Mouse (Mus musculus): ENCODE data around the gene Ermp1. TPM values are rescaled to one million over a fixed set of nuclear protein-coding genes. Genes with fewer than 3 reads are reported as not detected.

Ermp1 gene
- polyA plus RNA-seq, 1 experiment from 2014 or later = 9.9 TPM

GRCm38 (mm10) chr19:29641055-29641454 is 7.2 kb downstream of the Ermp1 start:
- Histone ChIP-seq H3K27me3 (ENCODE audit: control insufficient read depth, insufficient read depth, low read length) (no peaks in the 10 kb centered on the region), H3K4me2 (ENCODE audit: low read depth, low read length) (no peak overlapping the region), H3K4me1 (ENCODE audit: control insufficient read depth, insufficient read depth, low read length) (no peaks in the 10 kb centered on the region), H3K4me3 (ENCODE audit: low read depth, low read length) (no peak overlapping the region), H3K9me3 (ENCODE audit: control insufficient read depth, low read length) (no peaks in the 10 kb centered on the region), H3K27ac (ENCODE audit: low read depth, low read length) (no peak overlapping the region), H3K9ac (replicated peaks; ENCODE audit: low read depth, low read length) (no peak overlapping the region), H3K36me3 (ENCODE audit: control insufficient read depth, insufficient read depth, low read length) (no peaks in the 10 kb centered on the region)
- WGBS = 58% methylated on average over 7 of the region's 9 CpGs
- no peak for ATAC-seq (ENCODE audit: low read depth)

GRCm38 (mm10) chr19:29612102-29612501 is 36.1 kb downstream of the Ermp1 start:
- H3K4me1 ChIP-seq (ENCODE audit: control insufficient read depth, insufficient read depth, low read length) = no peaks in the 10 kb centered on the region
- no peak overlapping the region for H3K4me3 ChIP-seq (ENCODE audit: low read depth, low read length)
- peaks cover 15% of the 10 kb centered on the region for H3K36me3 ChIP-seq (ENCODE audit: control insufficient read depth, insufficient read depth, low read length)
- no peak overlapping the region for H3K9ac ChIP-seq (replicated peaks; ENCODE audit: low read depth, low read length)
- 97% methylated on average over 2 of the region's 2 CpGs for WGBS
- no peak for ATAC-seq (ENCODE audit: low read depth)
- H3K9me3 ChIP-seq (ENCODE audit: control insufficient read depth, low read length) = no peaks in the 10 kb centered on the region
- no peaks in the 10 kb centered on the region for H3K27me3 ChIP-seq (ENCODE audit: control insufficient read depth, insufficient read depth, low read length)
- H3K27ac ChIP-seq (ENCODE audit: low read depth, low read length) = no peak overlapping the region
- no peak overlapping the region for H3K4me2 ChIP-seq (ENCODE audit: low read depth, low read length)

GRCm38 (mm10) chr19:29610907-29611306 is 37.3 kb downstream of the Ermp1 start:
- 91% methylated on average over 10 of the region's 10 CpGs for WGBS
- no peak overlapping the region for H3K9ac ChIP-seq (replicated peaks; ENCODE audit: low read depth, low read length)
- no peak overlapping the region for H3K4me3 ChIP-seq (ENCODE audit: low read depth, low read length)
- H3K27ac ChIP-seq (ENCODE audit: low read depth, low read length) = no peak overlapping the region
- H3K4me1 ChIP-seq (ENCODE audit: control insufficient read depth, insufficient read depth, low read length) = no peaks in the 10 kb centered on the region
- peaks cover 15% of the 10 kb centered on the region for H3K36me3 ChIP-seq (ENCODE audit: control insufficient read depth, insufficient read depth, low read length)
- no peak overlapping the region for H3K4me2 ChIP-seq (ENCODE audit: low read depth, low read length)
- no peaks in the 10 kb centered on the region for H3K27me3 ChIP-seq (ENCODE audit: control insufficient read depth, insufficient read depth, low read length)
- H3K9me3 ChIP-seq (ENCODE audit: control insufficient read depth, low read length) = no peaks in the 10 kb centered on the region
- ATAC-seq (ENCODE audit: low read depth) = no peak

- H3K27ac ChIP-seq (ENCODE audit: low read depth, low read length) = no peak overlapping the region
- H3K4me2 ChIP-seq (ENCODE audit: low read depth, low read length) = no peak overlapping the region
- no peaks in the 10 kb centered on the region for H3K4me1 ChIP-seq (ENCODE audit: control insufficient read depth, insufficient read depth, low read length)
- no peak for ATAC-seq (ENCODE audit: low read depth)
- no peak overlapping the region for H3K9ac ChIP-seq (replicated peaks; ENCODE audit: low read depth, low read length)
- H3K27me3 ChIP-seq (ENCODE audit: control insufficient read depth, insufficient read depth, low read length) = no peaks in the 10 kb centered on the region
- H3K9me3 ChIP-seq (ENCODE audit: control insufficient read depth, low read length) = no peaks in the 10 kb centered on the region
- peaks cover 23% of the 10 kb centered on the region for H3K36me3 ChIP-seq (ENCODE audit: control insufficient read depth, insufficient read depth, low read length)
- 80% methylated on average over 4 of the region's 4 CpGs for WGBS
- H3K4me3 ChIP-seq (ENCODE audit: low read depth, low read length) = no peak overlapping the region
These were observed 40.0 kb downstream of the Ermp1 start for GRCm38 (mm10) chr19:29608212-29608611.

- Histone ChIP-seq H3K4me2 (ENCODE audit: low read depth, low read length) (no peak overlapping the region), H3K4me1 (ENCODE audit: control insufficient read depth, insufficient read depth, low read length) (no peaks in the 10 kb centered on the region), H3K4me3 (ENCODE audit: low read depth, low read length) (no peak overlapping the region), H3K36me3 (ENCODE audit: control insufficient read depth, insufficient read depth, low read length) (peaks cover 25% of the 10 kb centered on the region), H3K27me3 (ENCODE audit: control insufficient read depth, insufficient read depth, low read length) (no peaks in the 10 kb centered on the region), H3K27ac (ENCODE audit: low read depth, low read length) (no peak overlapping the region), H3K9ac (replicated peaks; ENCODE audit: low read depth, low read length) (no peak overlapping the region), H3K9me3 (ENCODE audit: control insufficient read depth, low read length) (no peaks in the 10 kb centered on the region)
- 92% methylated on average over 4 of the region's 4 CpGs for WGBS
- no peak for ATAC-seq (ENCODE audit: low read depth)
These were observed 40.7 kb downstream of the Ermp1 start for GRCm38 (mm10) chr19:29607521-29607920.

GRCm38 (mm10) chr19:29604653-29605052 is 43.6 kb downstream of the Ermp1 start:
- 93% methylated on average over 3 of the region's 3 CpGs for WGBS
- no peak overlapping the region for H3K27ac ChIP-seq (ENCODE audit: low read depth, low read length)
- H3K36me3 ChIP-seq (ENCODE audit: control insufficient read depth, insufficient read depth, low read length) = peaks cover 20% of the 10 kb centered on the region
- ATAC-seq (ENCODE audit: low read depth) = no peak
- no peak overlapping the region for H3K4me3 ChIP-seq (ENCODE audit: low read depth, low read length)
- no peaks in the 10 kb centered on the region for H3K4me1 ChIP-seq (ENCODE audit: control insufficient read depth, insufficient read depth, low read length)
- H3K9me3 ChIP-seq (ENCODE audit: control insufficient read depth, low read length) = no peaks in the 10 kb centered on the region
- H3K27me3 ChIP-seq (ENCODE audit: control insufficient read depth, insufficient read depth, low read length) = no peaks in the 10 kb centered on the region
- H3K9ac ChIP-seq (replicated peaks; ENCODE audit: low read depth, low read length) = no peak overlapping the region
- no peak overlapping the region for H3K4me2 ChIP-seq (ENCODE audit: low read depth, low read length)

GRCm38 (mm10) chr19:29603548-29604353 is 44.5 kb downstream of the Ermp1 start:
- Histone ChIP-seq H3K4me3 (ENCODE audit: low read depth, low read length) (no peak overlapping the region), H3K9ac (replicated peaks; ENCODE audit: low read depth, low read length) (no peak overlapping the region), H3K9me3 (ENCODE audit: control insufficient read depth, low read length) (no peaks in the 10 kb centered on the region), H3K27ac (ENCODE audit: low read depth, low read length) (no peak overlapping the region), H3K36me3 (ENCODE audit: control insufficient read depth, insufficient read depth, low read length) (peaks cover 25% of the 10 kb centered on the region), H3K27me3 (ENCODE audit: control insufficient read depth, insufficient read depth, low read length) (no peaks in the 10 kb centered on the region), H3K4me2 (ENCODE audit: low read depth, low read length) (no peak overlapping the region), H3K4me1 (ENCODE audit: control insufficient read depth, insufficient read depth, low read length) (no peaks in the 10 kb centered on the region)
- 94% methylated on average over 14 of the region's 14 CpGs for WGBS
- ATAC-seq (ENCODE audit: low read depth) = no peak

- Histone ChIP-seq H3K4me2 (ENCODE audit: low read depth, low read length) (no peak overlapping the region), H3K4me3 (ENCODE audit: low read depth, low read length) (no peak overlapping the region), H3K27me3 (ENCODE audit: control insufficient read depth, insufficient read depth, low read length) (no peaks in the 10 kb centered on the region), H3K36me3 (ENCODE audit: control insufficient read depth, insufficient read depth, low read length) (peaks cover 36% of the 10 kb centered on the region), H3K9ac (replicated peaks; ENCODE audit: low read depth, low read length) (no peak overlapping the region), H3K4me1 (ENCODE audit: control insufficient read depth, insufficient read depth, low read length) (no peaks in the 10 kb centered on the region), H3K9me3 (ENCODE audit: control insufficient read depth, low read length) (no peaks in the 10 kb centered on the region), H3K27ac (ENCODE audit: low read depth, low read length) (no peak overlapping the region)
- no peak for ATAC-seq (ENCODE audit: low read depth)
- WGBS = 91% methylated on average over 5 of the region's 5 CpGs
These were observed 49.2 kb downstream of the Ermp1 start for GRCm38 (mm10) chr19:29598981-29599380.

GRCm38 (mm10) chr19:29596985-29597384 is 51.2 kb downstream of the Ermp1 start:
- Histone ChIP-seq H3K9ac (replicated peaks; ENCODE audit: low read depth, low read length) (no peak overlapping the region), H3K4me1 (ENCODE audit: control insufficient read depth, insufficient read depth, low read length) (no peaks in the 10 kb centered on the region), H3K9me3 (ENCODE audit: control insufficient read depth, low read length) (no peaks in the 10 kb centered on the region), H3K27ac (ENCODE audit: low read depth, low read length) (no peak overlapping the region), H3K27me3 (ENCODE audit: control insufficient read depth, insufficient read depth, low read length) (no peaks in the 10 kb centered on the region), H3K36me3 (ENCODE audit: control insufficient read depth, insufficient read depth, low read length) (peaks cover 19% of the 10 kb centered on the region), H3K4me3 (ENCODE audit: low read depth, low read length) (no peak overlapping the region), H3K4me2 (ENCODE audit: low read depth, low read length) (no peak overlapping the region)
- ATAC-seq (ENCODE audit: low read depth) = no peak
- 93% methylated on average over 2 of the region's 2 CpGs for WGBS
